In genomic region chr10:16088210-16088609, GRCm38 (mm10) we compare ENCODE assay signal across 22 mouse cellular contexts.
DNase-seq lines count a peak whose midpoint lies in the region; ATAC-seq and TF ChIP-seq lines count a peak whose summit lies in the region.
"Had no signal": no experiment of that assay in that cellular context is flagged by ENCODE, and none has a peak within 500 bp of the region (broad histone marks: within the 10 kb centered on the region; RNA-seq: fewer than 3 reads in every experiment).

No protein-coding gene starts in this region.

- H3K36me3 ChIP-seq in embryonic facial prominence, embryonic 14.5 days (ENCODE audit: control insufficient read depth, insufficient read depth, low read length), result no peaks in the 10 kb centered on the region
- no peaks in the 10 kb centered on the region for H3K36me3 ChIP-seq in embryonic facial prominence, embryonic 10.5 days (replicated peaks)
- no peaks in the 10 kb centered on the region for H3K36me3 ChIP-seq in myocyte (ENCODE audit: control insufficient read depth, insufficient read depth)
- H3K36me3 ChIP-seq: embryonic facial prominence, embryonic 13.5 days; forebrain, embryonic 10.5 days; G1E had no signal

- intact Hi-C loops in heart, postnatal 10 days (cut with DNase I), result no loop called here

- H3K27ac ChIP-seq in embryonic facial prominence, embryonic 14.5 days (replicated peaks; ENCODE audit: low read depth, low read length), result no peak overlapping the region
- no peak overlapping the region for H3K27ac ChIP-seq in embryonic facial prominence, embryonic 10.5 days (replicated peaks)
- H3K27ac ChIP-seq: embryonic facial prominence, embryonic 13.5 days; forebrain, embryonic 10.5 days; gastrocnemius, adult 2 months; hindbrain, embryonic 14.5 days had no signal

- H3K4me3 ChIP-seq in embryonic facial prominence, embryonic 14.5 days (ENCODE audit: low read depth, low read length), result no peak overlapping the region
- no peak overlapping the region for H3K4me3 ChIP-seq in embryonic facial prominence, embryonic 10.5 days
- H3K4me3 ChIP-seq in myocyte, result no peak overlapping the region
- H3K4me3 ChIP-seq: embryonic facial prominence, embryonic 13.5 days; forebrain, embryonic 10.5 days; gastrocnemius, adult 2 months had no signal

- no peak overlapping the region for H3ac ChIP-seq in myocyte (ENCODE audit: control insufficient read depth, insufficient read length)

- H3K4me2 ChIP-seq in embryonic facial prominence, embryonic 14.5 days (ENCODE audit: low read depth, low read length), result no peak overlapping the region
- H3K4me2 ChIP-seq in myocyte (ENCODE audit: low read depth), result no peak overlapping the region
- H3K4me2 ChIP-seq: embryonic facial prominence, embryonic 13.5 days; hindbrain, embryonic 14.5 days had no signal

- H3K27me3 ChIP-seq in embryonic facial prominence, embryonic 14.5 days (replicated peaks; ENCODE audit: control insufficient read depth, insufficient read depth, low read length), result no peaks in the 10 kb centered on the region
- no peaks in the 10 kb centered on the region for H3K27me3 ChIP-seq in embryonic facial prominence, embryonic 10.5 days (replicated peaks; ENCODE audit: low read depth, poor library complexity, severe bottlenecking)
- H3K27me3 ChIP-seq in myocyte (ENCODE audit: control insufficient read depth, insufficient read depth, insufficient read length), result no peaks in the 10 kb centered on the region
- H3K27me3 ChIP-seq: embryonic facial prominence, embryonic 13.5 days had no signal

- DNase-seq in embryonic facial prominence, embryonic 14.5 days (ENCODE audit: low spot score), result peak; percentile 56
- DNase-seq in embryonic facial prominence, embryonic 10.5 days (ENCODE audit: low spot score), result no peak
- DNase-seq in 416B (ENCODE audit: low read depth), result peak; percentile 75
- DNase-seq in NIH3T3 (ENCODE audit: low read depth), result peak; percentile 84
- no peak for DNase-seq in liver
- no peak for DNase-seq in testis, postnatal 10 days (ENCODE audit: low spot score)
- DNase-seq in heart, postnatal 10 days, result no peak
- DNase-seq: adrenal gland, adult 8-10 months; cerebellum, adult 11-12 months; cerebellum, adult 9-10 months; cerebellum, postnatal 25 days; gastrocnemius, adult 2 months; gastrocnemius, postnatal 25 days; heart, postnatal 14 days had no signal

- ATAC-seq in embryonic facial prominence, embryonic 14.5 days (ENCODE audit: low read depth), result no peak
- ATAC-seq: CD4-positive, CD25-positive, alpha-beta regulatory T cell, adult 4 months; forebrain, embryonic 14.5 days; intestine, embryonic 16.5 days had no signal

- 61% methylated on average over 3 of the region's 3 CpGs for WGBS in embryonic facial prominence, embryonic 14.5 days
- WGBS in embryonic facial prominence, embryonic 10.5 days, result 85% methylated on average over 3 of the region's 3 CpGs

- TF ChIP-seq POLR2A in myocyte (IDR thresholded peaks at IDR 0.05; ENCODE audit: insufficient read length, low read depth), result no peak

- H3K79me2 ChIP-seq in myocyte (ENCODE audit: control insufficient read depth, insufficient read depth), result no peaks in the 10 kb centered on the region

- H3K4me1 ChIP-seq in embryonic facial prominence, embryonic 14.5 days (ENCODE audit: control insufficient read depth, insufficient read depth, low read length), result no peaks in the 10 kb centered on the region
- no peaks in the 10 kb centered on the region for H3K4me1 ChIP-seq in embryonic facial prominence, embryonic 10.5 days
- H3K4me1 ChIP-seq: embryonic facial prominence, embryonic 13.5 days; forebrain, embryonic 10.5 days had no signal

- H3K9me3 ChIP-seq in embryonic facial prominence, embryonic 14.5 days (ENCODE audit: control insufficient read depth, low read length), result no peaks in the 10 kb centered on the region
- no peaks in the 10 kb centered on the region for H3K9me3 ChIP-seq in embryonic facial prominence, embryonic 10.5 days
- H3K9me3 ChIP-seq: embryonic facial prominence, embryonic 13.5 days; forebrain, embryonic 10.5 days; G1E had no signal

- no peak overlapping the region for H3K9ac ChIP-seq in embryonic facial prominence, embryonic 14.5 days (ENCODE audit: low read depth, low read length)
- H3K9ac ChIP-seq: embryonic facial prominence, embryonic 13.5 days; hindbrain, embryonic 14.5 days had no signal

TF ChIP-seq in myocyte, 11 proteins besides CTCF, POLR2A, EP300 and RAD21:
- peak; percentile 59 for TF ChIP-seq USF1 (IDR thresholded peaks at IDR 0.05; ENCODE audit: low read depth)
- TF ChIP-seq E2F4 (IDR thresholded peaks at IDR 0.05; ENCODE audit: insufficient read depth), result no peak
- TF ChIP-seq TCF12 (IDR thresholded peaks at IDR 0.05; ENCODE audit: insufficient read depth, poor library complexity, severe bottlenecking), result no peak
- TF ChIP-seq CEBPB (IDR thresholded peaks at IDR 0.05; ENCODE audit: insufficient read depth, poor library complexity, severe bottlenecking), result no peak
- no peak for TF ChIP-seq SRF (IDR thresholded peaks at IDR 0.05; ENCODE audit: control insufficient read depth, insufficient read length, low read depth)
- no peak for TF ChIP-seq POLR2AphosphoS2 (IDR thresholded peaks at IDR 0.05; ENCODE audit: insufficient read length, low read depth)
- no peak for TF ChIP-seq TCF3 (IDR thresholded peaks at IDR 0.05; ENCODE audit: insufficient read length, low read depth)

Comparison
In these comparisons a context has a peak if more than half of its experiments do, and no peak if none do; other contexts are left out.
1. DNase-seq: peak in embryonic facial prominence, embryonic 14.5 days (single experiment), 416B (single experiment) and NIH3T3 (single experiment); none in embryonic facial prominence, embryonic 10.5 days (single experiment), liver (single experiment), testis, postnatal 10 days (single experiment) and heart, postnatal 10 days (0 of 2).